Mouse (Mus musculus): ENCODE measurements at regions not wholly inside any gene's neighbourhood (a gene's known extent, or its start where the extent isn't known, plus 50 kb on each side); places are given as distances from the start of the nearest gene placed in this dataset.

DNA sequence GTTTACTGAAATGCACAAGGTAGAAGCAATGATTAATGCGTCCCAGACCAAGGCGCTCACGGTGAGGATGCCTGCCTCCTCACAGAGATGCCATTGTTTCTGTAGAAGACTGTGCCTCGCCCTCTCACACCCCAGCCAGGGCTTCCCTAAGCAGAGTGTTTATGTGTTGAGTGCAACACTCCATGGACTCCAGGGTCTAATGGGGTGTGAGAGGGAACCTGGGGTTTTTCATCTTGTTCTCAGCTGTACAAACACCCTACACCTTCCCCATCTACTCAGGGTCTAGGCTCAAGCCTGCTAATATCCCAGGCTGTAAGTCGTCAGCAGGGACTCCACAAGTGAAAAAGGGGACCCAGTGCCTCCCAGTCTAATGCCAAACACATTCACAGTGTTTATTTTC, 620.2 kb downstream of the Rab28 start:
- H3K4me3 ChIP-seq (ENCODE audit: control insufficient read depth in 1 of 2, insufficient read depth in 1 of 2, low read depth in 2 of 2, low read length in 2 of 2) = no peak overlapping the region
- H3K79me2 ChIP-seq (ENCODE audit: control insufficient read depth, insufficient read depth, low read length, poor library complexity) = no peaks in the 10 kb centered on the region
- no peak for TF ChIP-seq USF2 (IDR thresholded peaks at IDR 0.05; ENCODE audit: borderline replicate concordance in 1 of 2, insufficient read depth in 1 of 2, low read depth in 1 of 2, low read length in 2 of 2)
- no peak for TF ChIP-seq SIN3A (IDR thresholded peaks at IDR 0.05; ENCODE audit: low read length)
- TF ChIP-seq TCF12 (IDR thresholded peaks at IDR 0.05; ENCODE audit: low read depth, low read length) = no peak
- TF ChIP-seq ETS1 (IDR thresholded peaks at IDR 0.05; ENCODE audit: low read depth, low read length) = no peak
- H3K36me3 ChIP-seq (ENCODE audit: control insufficient read depth in 1 of 2, insufficient read depth in 2 of 2, low read length in 2 of 2) = no peaks in the 10 kb centered on the region
- H3K27me3 ChIP-seq (ENCODE audit: control insufficient read depth in 1 of 2, insufficient read depth in 2 of 2, low read length in 2 of 2) = no peaks in the 10 kb centered on the region
- no peaks in the 10 kb centered on the region for H3K9me3 ChIP-seq (replicated peaks; ENCODE audit: insufficient read depth, low read length)
- no peaks in the 10 kb centered on the region for H3K4me1 ChIP-seq (ENCODE audit: control insufficient read depth in 1 of 2, insufficient read depth in 2 of 2, low read length in 2 of 2)
- H3K9ac ChIP-seq (ENCODE audit: control insufficient read depth, low read depth, low read length, poor library complexity, severe bottlenecking) = no peak overlapping the region
- H3K27ac ChIP-seq (ENCODE audit: control insufficient read depth, low read depth, low read length) = no peak overlapping the region
- DNase-seq (ENCODE audit: low read depth, low spot score) = no peak

- Histone ChIP-seq H3K27ac (ENCODE audit: control insufficient read depth, low read depth, low read length) (no peak overlapping the region), H3K9me3 (replicated peaks; ENCODE audit: insufficient read depth, low read length) (no peaks in the 10 kb centered on the region), H3K4me1 (ENCODE audit: control insufficient read depth in 1 of 2, insufficient read depth in 2 of 2, low read length in 2 of 2) (no peaks in the 10 kb centered on the region), H3K79me2 (ENCODE audit: control insufficient read depth, insufficient read depth, low read length, poor library complexity) (no peaks in the 10 kb centered on the region), H3K9ac (ENCODE audit: control insufficient read depth, low read depth, low read length, poor library complexity, severe bottlenecking) (no peak overlapping the region), H3K36me3 (ENCODE audit: control insufficient read depth in 1 of 2, insufficient read depth in 2 of 2, low read length in 2 of 2) (no peaks in the 10 kb centered on the region), H3K4me3 (ENCODE audit: control insufficient read depth in 1 of 2, insufficient read depth in 1 of 2, low read depth in 2 of 2, low read length in 2 of 2) (no peak overlapping the region), H3K27me3 (ENCODE audit: control insufficient read depth in 1 of 2, insufficient read depth in 2 of 2, low read length in 2 of 2) (no peaks in the 10 kb centered on the region)
- no peak for DNase-seq (ENCODE audit: low read depth, low spot score)
- TF ChIP-seq SIN3A (IDR thresholded peaks at IDR 0.05; ENCODE audit: low read length) (no peak), RCOR1 (IDR thresholded peaks at IDR 0.05; ENCODE audit: low read depth, low read length) (no peak), ZC3H11A (IDR thresholded peaks at IDR 0.05; ENCODE audit: low read depth, low read length) (no peak), CTCF (IDR thresholded peaks at IDR 0.05 in 2 of 3, conservative IDR thresholded peaks at IDR 0.05 in 1 of 3; ENCODE audit: control insufficient read depth in 1 of 3, insufficient read depth in 1 of 3, low read depth in 2 of 3, low read length in 3 of 3, poor library complexity in 1 of 3, severe bottlenecking in 1 of 3) (no peak), ZNF384 (IDR thresholded peaks at IDR 0.05; ENCODE audit: low read depth, low read length) (no peak), E2F4 (IDR thresholded peaks at IDR 0.05; ENCODE audit: borderline replicate concordance, low read depth, low read length) (no peak), ETS1 (IDR thresholded peaks at IDR 0.05; ENCODE audit: low read depth, low read length) (no peak), MAX (IDR thresholded peaks at IDR 0.05; ENCODE audit: low read length) (no peak), UBTF (IDR thresholded peaks at IDR 0.05; ENCODE audit: borderline replicate concordance, insufficient read depth, low read depth, low read length) (no peak), BHLHE40 (IDR thresholded peaks at IDR 0.05; ENCODE audit: borderline replicate concordance, low read depth, low read length) (no peak)
Measured at GRCm38 (mm10) chr5:41076412-41076811, 631.5 kb downstream of the Rab28 start.

DNA sequence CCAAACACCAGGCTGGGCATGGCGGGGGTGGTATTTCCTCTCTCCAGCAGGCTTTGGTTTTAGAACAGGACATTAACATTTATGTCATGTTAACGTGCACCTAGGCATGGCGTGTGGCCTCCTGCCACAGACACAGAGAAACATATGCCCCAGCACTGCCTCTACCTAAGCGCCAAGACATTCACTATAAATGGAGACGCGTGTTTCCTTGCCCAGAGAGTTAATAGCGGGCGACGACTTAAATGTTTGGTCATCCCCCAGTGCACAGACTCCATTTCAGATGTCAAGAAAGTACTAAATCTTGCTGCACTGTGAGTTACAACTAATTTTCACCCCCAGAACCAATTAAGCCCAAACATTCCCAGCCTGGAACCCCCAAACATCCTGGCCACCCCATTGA, 646.3 kb downstream of the Rab28 start:
- no peak overlapping the region for H3K4me3 ChIP-seq (ENCODE audit: control insufficient read depth in 1 of 2, insufficient read depth in 1 of 2, low read depth in 2 of 2, low read length in 2 of 2)
- no peak for DNase-seq (ENCODE audit: low read depth, low spot score)
- H3K9ac ChIP-seq (ENCODE audit: control insufficient read depth, low read depth, low read length, poor library complexity, severe bottlenecking) = no peak overlapping the region
- TF ChIP-seq TAL1 (IDR thresholded peaks at IDR 0.05; ENCODE audit: low read length) = no peak
- TF ChIP-seq BHLHE40 (IDR thresholded peaks at IDR 0.05; ENCODE audit: borderline replicate concordance, low read depth, low read length) = no peak
- TF ChIP-seq MYC (IDR thresholded peaks at IDR 0.05; ENCODE audit: low read depth, low read length) = no peak
- TF ChIP-seq RAD21 (IDR thresholded peaks at IDR 0.05; ENCODE audit: low read depth, low read length) = no peak
- TF ChIP-seq USF1 (IDR thresholded peaks at IDR 0.05; ENCODE audit: low read depth, low read length) = no peak
- TF ChIP-seq MYB (IDR thresholded peaks at IDR 0.05; ENCODE audit: low read depth, low read length) = no peak
- no peak for TF ChIP-seq JUND (IDR thresholded peaks at IDR 0.05; ENCODE audit: low read depth, low read length)
- no peak for TF ChIP-seq MEF2A (IDR thresholded peaks at IDR 0.05; ENCODE audit: extremely low read depth, insufficient replicate concordance, low read depth, low read length, poor library complexity, severe bottlenecking)
- no peaks in the 10 kb centered on the region for H3K4me1 ChIP-seq (ENCODE audit: control insufficient read depth in 1 of 2, insufficient read depth in 2 of 2, low read length in 2 of 2)
- no peaks in the 10 kb centered on the region for H3K79me2 ChIP-seq (ENCODE audit: control insufficient read depth, insufficient read depth, low read length, poor library complexity)
- H3K9me3 ChIP-seq (replicated peaks; ENCODE audit: insufficient read depth, low read length) = no peaks in the 10 kb centered on the region
- H3K27ac ChIP-seq (ENCODE audit: control insufficient read depth, low read depth, low read length) = no peak overlapping the region
- H3K36me3 ChIP-seq (ENCODE audit: control insufficient read depth in 1 of 2, insufficient read depth in 2 of 2, low read length in 2 of 2) = no peaks in the 10 kb centered on the region
- no peaks in the 10 kb centered on the region for H3K27me3 ChIP-seq (ENCODE audit: control insufficient read depth in 1 of 2, insufficient read depth in 2 of 2, low read length in 2 of 2)

Data from MEL (cell line).